Mouse (Mus musculus): ENCODE measurements at regions not wholly inside any gene's neighbourhood (a gene's known extent, or its start where the extent isn't known, plus 50 kb on each side); places are given as distances from the start of the nearest gene placed in this dataset.

DNA sequence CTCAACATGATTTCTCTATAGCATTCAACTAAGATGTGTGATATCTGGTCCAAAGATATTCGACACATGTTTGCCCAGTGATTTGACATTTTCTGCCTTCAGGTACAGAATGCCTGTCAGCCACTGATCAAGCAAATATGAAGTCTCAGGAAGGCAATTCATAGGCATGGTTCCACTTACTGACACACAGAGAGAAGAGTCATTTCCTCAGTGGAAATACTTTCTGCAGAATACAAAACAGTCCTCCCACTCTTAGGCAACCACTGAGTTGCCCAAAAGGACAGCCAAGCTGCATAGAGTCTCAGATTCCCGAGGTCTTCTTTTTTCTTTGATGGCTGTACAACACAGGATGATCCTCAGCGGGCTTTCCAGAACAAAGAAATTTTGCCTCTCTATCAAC is 110.9 kb downstream of the Ndufa4 start:
- WGBS, result 65% methylated on average over 3 of the region's 3 CpGs
- Histone ChIP-seq H3K4me2 (ENCODE audit: low read length) (no peak overlapping the region), H3K4me1 (ENCODE audit: control insufficient read depth, insufficient read depth, low read length) (no peaks in the 10 kb centered on the region), H3K36me3 (ENCODE audit: control insufficient read depth, insufficient read depth, low read length) (no peaks in the 10 kb centered on the region), H3K4me3 (ENCODE audit: low read depth, low read length) (no peak overlapping the region), H3K9me3 (replicated peaks; ENCODE audit: control insufficient read depth, low read length, poor library complexity, severe bottlenecking) (no peaks in the 10 kb centered on the region), H3K9ac (ENCODE audit: low read depth, low read length) (no peak overlapping the region), H3K27me3 (ENCODE audit: control insufficient read depth, insufficient read depth, low read depth, low read length) (no peaks in the 10 kb centered on the region), H3K27ac (ENCODE audit: low read length) (no peak overlapping the region)
- ATAC-seq, result no peak

DNA sequence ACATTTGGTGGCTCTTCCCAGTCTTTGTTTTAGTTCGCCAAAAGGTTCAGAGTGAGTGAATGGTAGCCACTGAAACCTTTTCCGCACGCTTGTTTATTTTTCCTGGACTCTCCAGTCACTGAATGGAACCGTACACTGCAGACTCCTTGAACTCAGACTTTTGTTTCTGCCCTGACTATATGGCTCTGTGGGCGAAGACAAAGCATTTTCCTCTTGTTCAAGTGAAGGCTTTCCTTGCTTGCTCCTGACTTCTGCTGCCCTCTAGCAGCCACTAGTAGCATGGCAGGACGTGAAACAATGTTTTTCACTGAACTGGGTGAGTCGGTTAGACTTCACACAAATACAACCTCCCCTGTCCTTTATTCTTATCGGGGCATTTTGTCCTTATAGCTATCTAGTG is 113.9 kb downstream of the Ndufa4 start:
- H3K4me2 ChIP-seq (ENCODE audit: low read length), result no peak overlapping the region
- H3K4me1 ChIP-seq (ENCODE audit: control insufficient read depth, insufficient read depth, low read length), result no peaks in the 10 kb centered on the region
- WGBS, result 26% methylated on average over 8 of the region's 8 CpGs

DNA sequence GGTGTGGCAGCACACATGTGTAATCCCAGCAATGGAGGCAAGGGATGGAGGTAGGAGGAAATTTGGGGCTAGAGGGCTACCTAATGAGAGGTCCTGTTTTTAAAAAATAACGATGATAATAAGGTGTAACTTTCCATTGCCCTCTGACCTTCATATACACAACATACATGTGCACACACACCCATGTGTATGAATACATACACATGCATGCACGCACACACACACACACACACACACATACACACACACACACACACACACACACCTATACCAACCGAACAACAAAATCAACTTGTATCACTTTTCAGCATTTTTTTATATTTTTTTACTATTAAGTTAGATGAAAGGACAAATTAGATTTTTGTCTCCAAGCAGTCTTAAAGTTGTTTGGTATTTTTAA is 115.1 kb downstream of the Ndufa4 start:
- H3K27me3 ChIP-seq (ENCODE audit: control insufficient read depth, insufficient read depth, low read depth, low read length), result no peaks in the 10 kb centered on the region
- no peak overlapping the region for H3K27ac ChIP-seq (ENCODE audit: low read length)
- 96% methylated on average over 3 of the region's 3 CpGs for WGBS
- no peaks in the 10 kb centered on the region for H3K9me3 ChIP-seq (replicated peaks; ENCODE audit: control insufficient read depth, low read length, poor library complexity, severe bottlenecking)
- H3K4me3 ChIP-seq (ENCODE audit: low read depth, low read length), result no peak overlapping the region
- no peak overlapping the region for H3K4me2 ChIP-seq (ENCODE audit: low read length)
- ATAC-seq, result no peak
- no peaks in the 10 kb centered on the region for H3K4me1 ChIP-seq (ENCODE audit: control insufficient read depth, insufficient read depth, low read length)
- no peak overlapping the region for H3K9ac ChIP-seq (ENCODE audit: low read depth, low read length)
- H3K36me3 ChIP-seq (ENCODE audit: control insufficient read depth, insufficient read depth, low read length), result no peaks in the 10 kb centered on the region

More for the DNA sequence above, 113.9 kb downstream of the Ndufa4 start:
- Histone ChIP-seq H3K9me3 (replicated peaks; ENCODE audit: control insufficient read depth, low read length, poor library complexity, severe bottlenecking) (no peaks in the 10 kb centered on the region), H3K9ac (ENCODE audit: low read depth, low read length) (no peak overlapping the region), H3K27ac (ENCODE audit: low read length) (no peak overlapping the region), H3K27me3 (ENCODE audit: control insufficient read depth, insufficient read depth, low read depth, low read length) (no peaks in the 10 kb centered on the region), H3K4me3 (ENCODE audit: low read depth, low read length) (no peak overlapping the region), H3K36me3 (ENCODE audit: control insufficient read depth, insufficient read depth, low read length) (no peaks in the 10 kb centered on the region)
- peak; percentile 68 for ATAC-seq

DNA sequence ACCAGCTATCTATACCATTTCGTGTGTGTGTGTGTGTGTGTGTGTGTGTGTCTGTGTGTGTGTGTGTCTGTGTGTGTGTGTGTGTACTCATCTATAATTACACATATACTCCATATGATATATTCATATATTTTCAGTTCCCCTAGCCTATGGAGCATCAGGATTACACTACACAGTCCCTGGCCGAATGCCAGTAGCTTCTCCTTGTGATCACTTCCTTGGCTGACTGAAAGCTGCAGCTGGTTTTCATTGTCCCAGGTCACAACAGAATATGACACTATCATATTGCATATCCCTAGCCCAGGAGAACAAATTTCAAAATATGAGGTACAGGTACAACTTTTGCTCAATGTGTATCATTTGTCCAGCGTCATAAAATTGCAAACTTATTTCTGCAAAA is 116.2 kb downstream of the Ndufa4 start:
- H3K27me3 ChIP-seq (ENCODE audit: control insufficient read depth, insufficient read depth, low read depth, low read length), result no peaks in the 10 kb centered on the region
- 80% methylated on average over 3 of the region's 3 CpGs for WGBS
- H3K36me3 ChIP-seq (ENCODE audit: control insufficient read depth, insufficient read depth, low read length), result no peaks in the 10 kb centered on the region
- H3K4me3 ChIP-seq (ENCODE audit: low read depth, low read length), result no peak overlapping the region
- ATAC-seq, result no peak
- H3K27ac ChIP-seq (ENCODE audit: low read length), result no peak overlapping the region
- H3K4me2 ChIP-seq (ENCODE audit: low read length), result no peak overlapping the region
- no peaks in the 10 kb centered on the region for H3K4me1 ChIP-seq (ENCODE audit: control insufficient read depth, insufficient read depth, low read length)
- no peak overlapping the region for H3K9ac ChIP-seq (ENCODE audit: low read depth, low read length)
- no peaks in the 10 kb centered on the region for H3K9me3 ChIP-seq (replicated peaks; ENCODE audit: control insufficient read depth, low read length, poor library complexity, severe bottlenecking)

DNA sequence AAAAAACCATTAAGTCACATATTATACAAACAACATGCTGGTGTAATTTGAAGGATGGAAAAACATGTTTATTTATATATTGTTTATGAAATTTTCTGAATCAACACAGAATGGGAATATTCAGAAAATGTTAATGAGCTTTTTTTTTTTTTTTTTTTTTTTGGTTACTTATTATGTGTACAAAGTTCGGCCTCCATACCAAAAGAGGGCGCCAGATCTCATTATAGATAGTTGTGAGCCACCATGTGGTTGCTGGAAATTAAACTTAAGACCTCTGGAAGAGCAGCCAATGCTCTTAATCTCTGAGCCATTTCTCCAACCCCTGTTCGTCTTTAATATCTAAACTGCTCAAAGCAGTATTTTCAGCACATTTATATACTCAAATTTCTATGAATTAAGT is 133.3 kb downstream of the Ndufa4 start:
- Histone ChIP-seq H3K4me2 (ENCODE audit: low read length) (no peak overlapping the region), H3K36me3 (ENCODE audit: control insufficient read depth, insufficient read depth, low read length) (no peaks in the 10 kb centered on the region), H3K9me3 (replicated peaks; ENCODE audit: control insufficient read depth, low read length, poor library complexity, severe bottlenecking) (no peaks in the 10 kb centered on the region), H3K9ac (ENCODE audit: low read depth, low read length) (no peak overlapping the region), H3K27ac (ENCODE audit: low read length) (no peak overlapping the region), H3K27me3 (ENCODE audit: control insufficient read depth, insufficient read depth, low read depth, low read length) (no peaks in the 10 kb centered on the region), H3K4me3 (ENCODE audit: low read depth, low read length) (no peak overlapping the region), H3K4me1 (ENCODE audit: control insufficient read depth, insufficient read depth, low read length) (no peaks in the 10 kb centered on the region)
- no peak for ATAC-seq
- WGBS, result 80% methylated on average over 3 of the region's 3 CpGs

DNA sequence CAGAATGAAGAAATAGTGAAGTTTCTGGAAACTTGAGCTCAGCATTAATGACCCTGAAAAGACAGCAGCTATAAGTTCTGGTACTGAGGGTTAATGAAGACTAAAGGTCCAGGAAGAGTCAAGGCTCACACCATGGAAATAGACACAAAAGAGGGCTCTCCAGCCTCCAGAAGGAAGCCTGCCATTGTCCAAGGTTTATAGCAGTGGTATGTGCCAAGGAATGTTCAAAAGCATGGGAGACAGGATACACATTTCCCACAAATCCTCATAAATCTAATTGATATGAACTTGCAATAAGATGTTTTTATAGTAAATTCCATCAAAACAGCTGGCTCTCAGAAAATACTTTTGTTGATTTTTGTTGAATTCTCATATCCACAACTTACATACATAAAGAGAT is 144.4 kb downstream of the Ndufa4 start:
- Histone ChIP-seq H3K4me2 (ENCODE audit: low read length) (no peak overlapping the region), H3K27me3 (ENCODE audit: control insufficient read depth, insufficient read depth, low read depth, low read length) (no peaks in the 10 kb centered on the region), H3K9ac (ENCODE audit: low read depth, low read length) (no peak overlapping the region), H3K27ac (ENCODE audit: low read length) (no peak overlapping the region), H3K36me3 (ENCODE audit: control insufficient read depth, insufficient read depth, low read length) (no peaks in the 10 kb centered on the region), H3K4me1 (ENCODE audit: control insufficient read depth, insufficient read depth, low read length) (no peaks in the 10 kb centered on the region), H3K9me3 (replicated peaks; ENCODE audit: control insufficient read depth, low read length, poor library complexity, severe bottlenecking) (no peaks in the 10 kb centered on the region), H3K4me3 (ENCODE audit: low read depth, low read length) (no peak overlapping the region)
- ATAC-seq, result no peak

DNA sequence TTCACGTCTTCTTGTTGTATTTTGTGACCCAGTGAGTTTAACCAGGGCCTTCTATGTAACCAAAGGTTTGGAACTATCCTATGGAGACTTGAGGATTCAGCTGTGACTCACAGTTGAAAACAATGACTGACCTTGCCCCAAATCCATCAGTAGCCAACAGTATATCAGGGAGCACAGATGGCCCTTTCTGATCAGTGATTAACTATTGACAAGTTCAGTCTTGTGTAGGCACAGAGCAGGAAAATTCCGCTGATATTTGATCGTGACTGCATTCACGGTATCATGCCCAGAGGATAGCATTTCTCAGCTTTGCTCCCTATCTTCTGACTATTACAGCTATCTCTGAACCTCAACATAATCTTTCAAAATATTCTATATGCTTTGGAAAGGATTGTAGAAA is 169.6 kb downstream of the Ndufa4 start:
- 85% methylated on average over 4 of the region's 4 CpGs for WGBS
- no peaks in the 10 kb centered on the region for H3K27me3 ChIP-seq (ENCODE audit: control insufficient read depth, insufficient read depth, low read depth, low read length)
- no peak overlapping the region for H3K27ac ChIP-seq (ENCODE audit: low read length)
- no peak for ATAC-seq
- no peak overlapping the region for H3K9ac ChIP-seq (ENCODE audit: low read depth, low read length)
- H3K4me2 ChIP-seq (ENCODE audit: low read length), result no peak overlapping the region
- no peaks in the 10 kb centered on the region for H3K9me3 ChIP-seq (replicated peaks; ENCODE audit: control insufficient read depth, low read length, poor library complexity, severe bottlenecking)
- no peaks in the 10 kb centered on the region for H3K36me3 ChIP-seq (ENCODE audit: control insufficient read depth, insufficient read depth, low read length)
- H3K4me1 ChIP-seq (ENCODE audit: control insufficient read depth, insufficient read depth, low read length), result no peaks in the 10 kb centered on the region
- H3K4me3 ChIP-seq (ENCODE audit: low read depth, low read length), result no peak overlapping the region

DNA sequence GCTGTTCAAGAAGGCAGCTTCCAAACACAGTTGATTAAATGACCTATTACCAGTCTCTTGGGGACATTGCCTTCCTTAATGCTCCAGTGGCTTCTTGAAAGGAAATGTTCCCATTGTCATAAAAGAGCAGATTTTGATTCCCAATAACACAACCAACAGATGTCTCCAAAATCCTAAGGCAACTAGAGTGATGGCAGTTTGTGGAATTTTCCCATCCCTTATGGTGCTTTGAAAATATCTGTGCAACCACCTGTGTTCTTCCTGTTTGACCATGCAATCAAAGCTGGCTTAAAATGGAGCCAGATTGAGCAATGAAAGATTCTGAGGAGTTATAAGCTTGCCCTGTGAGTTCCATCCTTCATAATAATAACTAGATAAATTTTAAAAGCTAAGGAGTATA is 176.2 kb downstream of the Ndufa4 start:
- H3K9ac ChIP-seq (ENCODE audit: low read depth, low read length), result no peak overlapping the region
- no peak for ATAC-seq
- no peaks in the 10 kb centered on the region for H3K27me3 ChIP-seq (ENCODE audit: control insufficient read depth, insufficient read depth, low read depth, low read length)
- no peaks in the 10 kb centered on the region for H3K4me1 ChIP-seq (ENCODE audit: control insufficient read depth, insufficient read depth, low read length)
- no peak overlapping the region for H3K27ac ChIP-seq (ENCODE audit: low read length)
- H3K9me3 ChIP-seq (replicated peaks; ENCODE audit: control insufficient read depth, low read length, poor library complexity, severe bottlenecking), result no peaks in the 10 kb centered on the region
- no peak overlapping the region for H3K4me3 ChIP-seq (ENCODE audit: low read depth, low read length)
- no peaks in the 10 kb centered on the region for H3K36me3 ChIP-seq (ENCODE audit: control insufficient read depth, insufficient read depth, low read length)
- H3K4me2 ChIP-seq (ENCODE audit: low read length), result no peak overlapping the region

DNA sequence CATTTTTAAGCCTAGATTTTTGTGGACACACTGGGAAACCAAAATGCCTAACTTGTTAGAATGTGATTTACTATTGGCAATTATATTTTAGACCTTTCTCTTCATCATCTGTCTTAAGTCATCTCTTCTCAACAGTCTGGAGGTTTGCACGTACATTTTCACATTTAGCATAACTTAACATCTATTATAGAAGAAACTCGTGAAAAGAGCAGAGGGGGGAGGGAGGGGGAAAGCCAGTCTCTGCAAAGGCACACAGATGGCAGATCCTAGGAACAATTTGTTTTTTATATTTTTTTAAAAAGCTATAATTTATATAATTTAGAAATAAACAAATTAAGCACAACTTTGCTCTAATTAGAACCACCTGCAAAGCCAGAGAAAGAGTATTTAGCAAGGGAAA is 176.6 kb downstream of the Ndufa4 start:
- WGBS, result 63% methylated on average over 2 of the region's 2 CpGs
- no peak overlapping the region for H3K4me3 ChIP-seq (ENCODE audit: low read depth, low read length)
- no peak for ATAC-seq
- no peaks in the 10 kb centered on the region for H3K36me3 ChIP-seq (ENCODE audit: control insufficient read depth, insufficient read depth, low read length)
- H3K4me2 ChIP-seq (ENCODE audit: low read length), result no peak overlapping the region
- no peak overlapping the region for H3K27ac ChIP-seq (ENCODE audit: low read length)
- H3K4me1 ChIP-seq (ENCODE audit: control insufficient read depth, insufficient read depth, low read length), result no peaks in the 10 kb centered on the region
- no peaks in the 10 kb centered on the region for H3K9me3 ChIP-seq (replicated peaks; ENCODE audit: control insufficient read depth, low read length, poor library complexity, severe bottlenecking)
- H3K9ac ChIP-seq (ENCODE audit: low read depth, low read length), result no peak overlapping the region
- no peaks in the 10 kb centered on the region for H3K27me3 ChIP-seq (ENCODE audit: control insufficient read depth, insufficient read depth, low read depth, low read length)

DNA sequence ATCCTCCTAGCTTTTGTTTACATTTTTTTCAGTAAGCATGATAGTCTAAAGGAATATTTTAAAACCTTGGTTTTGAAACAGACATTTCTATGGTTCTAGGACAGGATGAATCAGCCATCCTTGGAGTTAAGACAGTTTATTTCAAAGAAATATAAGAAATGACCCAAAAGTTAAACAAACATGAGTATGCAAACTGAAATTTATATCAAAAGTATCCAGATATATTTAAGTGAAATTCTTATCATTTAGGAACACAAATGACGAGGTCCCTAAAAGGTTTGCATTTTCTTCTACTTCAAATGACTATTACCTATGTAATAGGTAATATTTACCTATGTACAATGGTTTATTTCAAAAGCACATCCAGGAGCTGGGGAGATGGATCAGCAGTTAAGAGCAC is 179.5 kb downstream of the Ndufa4 start:
- Histone ChIP-seq H3K36me3 (ENCODE audit: control insufficient read depth, insufficient read depth, low read length) (no peaks in the 10 kb centered on the region), H3K4me3 (ENCODE audit: low read depth, low read length) (no peak overlapping the region), H3K4me1 (ENCODE audit: control insufficient read depth, insufficient read depth, low read length) (no peaks in the 10 kb centered on the region), H3K27ac (ENCODE audit: low read length) (no peak overlapping the region), H3K27me3 (ENCODE audit: control insufficient read depth, insufficient read depth, low read depth, low read length) (no peaks in the 10 kb centered on the region), H3K9ac (ENCODE audit: low read depth, low read length) (no peak overlapping the region), H3K9me3 (replicated peaks; ENCODE audit: control insufficient read depth, low read length, poor library complexity, severe bottlenecking) (no peaks in the 10 kb centered on the region), H3K4me2 (ENCODE audit: low read length) (no peak overlapping the region)
- WGBS, result 84% methylated on average over 1 of the region's 1 CpGs
- ATAC-seq, result no peak

Data from midbrain, embryonic 16.5 days (tissue).